Mouse (Mus musculus) stomach, postnatal 0 days (tissue): ENCODE results near the gene Pum1. TPM values are rescaled to one million over a fixed set of nuclear protein-coding genes. Genes with fewer than 3 reads are reported as not detected.
"Not testable (repeated sequence)": the region's sequence is repeated elsewhere in the genome, so short reads cannot be mapped to it uniquely, and the experiment has no call there.

Experiments
- ATAC-seq: fragments of 200-750 bp; cut with Nextera tagmentation; 2 replicates; pipeline ENCODE4 v1.8.0; 2017; ENCODE audit not compliant: low FRiP score, low TSS enrichment
- DNase-seq: peaks from one replicate; pipeline ENCODE4 v3.0.0-alpha.2; 2016; ENCODE audit warnings: low spot score
- H3K27ac ChIP-seq: fragments of 300-500 bp; sonication (generic); replicated peaks from 2 replicates; pipeline ENCODE4 v1.5.1; 2014; ENCODE audit warnings: mild to moderate bottlenecking, control low read depth
- H3K27me3 ChIP-seq: fragments of 300-500 bp; sonication (generic); 2 replicates; pipeline ENCODE4 v1.6.1; 2014; ENCODE audit warnings: low read length; ENCODE audit not compliant: control insufficient read depth, insufficient read depth
- H3K36me3 ChIP-seq: fragments of 300-500 bp; sonication (generic); 2 replicates; pipeline ENCODE4 v1.6.1; 2014; ENCODE audit warnings: low read length, mixed read lengths; ENCODE audit not compliant: control insufficient read depth, insufficient read depth
- H3K4me1 ChIP-seq: fragments of 300-500 bp; sonication (generic); replicated peaks from 2 replicates; pipeline ENCODE4 v1.6.1; 2014; ENCODE audit warnings: antibody characterized with exemption; ENCODE audit not compliant: control insufficient read depth, insufficient read depth
- H3K4me2 ChIP-seq: fragments of 300-500 bp; sonication (generic); replicated peaks from 2 replicates; pipeline ENCODE4 v1.6.1; 2014; ENCODE audit warnings: low read depth, mild to moderate bottlenecking, control low read depth, moderate library complexity
- H3K4me3 ChIP-seq: fragments of 300-500 bp; sonication (generic); 2 replicates; pipeline ENCODE4 v1.5.1; 2014; ENCODE audit warnings: low read depth, low read length, control low read depth
- H3K9ac ChIP-seq: fragments of 300-500 bp; sonication (generic); 2 replicates; pipeline ENCODE4 v1.6.1; 2014; ENCODE audit warnings: mild to moderate bottlenecking, low read length, control low read depth, mixed read lengths
- H3K9me3 ChIP-seq: fragments of 300-500 bp; sonication (generic); 2 replicates; pipeline ENCODE4 v1.6.1; 2016; ENCODE audit warnings: low read length; ENCODE audit not compliant: control insufficient read depth
- CTCF ChIP-seq: IDR thresholded peaks from 2 replicates; pipeline ENCODE4 v1.5.1; 2016; ENCODE audit warnings: antibody characterized with exemption, low read depth, mild to moderate bottlenecking, moderate library complexity
- EP300 ChIP-seq: optimal IDR thresholded peaks from 2 replicates; pipeline ENCODE3; 2016; ENCODE audit warnings: antibody characterized with exemption
- WGBS: fragments of 180-500 bp; shearing (Covaris S2); extraction: QIAGEN DNeasy Blood & Tissue Kit; methylation state at CpG from one replicate; pipeline ENCODE4 v1.1.7; 2014; 5-methylcytosine and 5-hydroxymethylcytosine counted together
- polyA plus RNA-seq: library from polyadenylated mRNA; unstranded; fragments of >200 nt; fragmentation: Nextera tagmentation; extraction: Ambion mirVana; gene quantifications from 2 replicates; pipeline ENCODE4 v1.2.1, GENCODE M21; 2015

Pum1 gene
- polyA plus RNA-seq, 1 experiment from 2014 or later: 27.0 TPM

GRCm38 (mm10) chr4:130671079-130671845 lies 8.1 kb downstream of the Pum1 start:
- no peak for ATAC-seq
- Histone ChIP-seq H3K9ac (no peak overlapping the region), H3K4me3 (no peak overlapping the region), H3K27me3 (no peaks in the 10 kb centered on the region), H3K4me1 (peaks cover 3% of the 10 kb centered on the region; the same call in 1 of the 2 replicates), H3K36me3 (peaks cover 7% of the 10 kb centered on the region), H3K4me2 (no peak overlapping the region), H3K9me3 (no peaks in the 10 kb centered on the region), H3K27ac (no peak overlapping the region)
- WGBS: 82% methylated on average over 4 of the region's 4 CpGs
- TF ChIP-seq CTCF (no peak), EP300 (no peak)
- DNase-seq: no peak

GRCm38 (mm10) chr4:130672161-130672560 lies 9.0 kb downstream of the Pum1 start:
- ATAC-seq (no peak), DNase-seq (no peak)
- no peaks in the 10 kb centered on the region for H3K27me3 ChIP-seq
- no peaks in the 10 kb centered on the region; the same call in 1 of the 2 replicates for H3K4me1 ChIP-seq
- H3K4me2 ChIP-seq: no peak overlapping the region
- no peak overlapping the region for H3K4me3 ChIP-seq
- H3K9ac ChIP-seq: no peak overlapping the region
- no peaks in the 10 kb centered on the region for H3K9me3 ChIP-seq
- H3K27ac ChIP-seq: no peak overlapping the region
- TF ChIP-seq EP300 (no peak), CTCF (no peak)
- peaks cover 7% of the 10 kb centered on the region for H3K36me3 ChIP-seq

- Histone ChIP-seq H3K9me3 (no peaks in the 10 kb centered on the region), H3K4me3 (no peak overlapping the region), H3K36me3 (0 out of 2 replicates have a peak, but pooled peaks cover 4% of the 10 kb centered on the region), H3K4me2 (no peak overlapping the region), H3K9ac (no peak overlapping the region), H3K4me1 (no peaks in the 10 kb centered on the region), H3K27ac (no peak overlapping the region), H3K27me3 (no peaks in the 10 kb centered on the region)
- whole genome bisulfite sequencing: 73% methylated on average over 2 of the region's 2 CpGs
- no peak for TF ChIP-seq CTCF
- no peak for TF ChIP-seq EP300
- no peak for ATAC-seq
- DNase-seq: no peak
Measured at GRCm38 (mm10) chr4:130676746-130677145, 13.6 kb downstream of the Pum1 start.

GRCm38 (mm10) chr4:130678149-130678548 lies 15.0 kb downstream of the Pum1 start:
- Histone ChIP-seq H3K9me3 (no peaks in the 10 kb centered on the region), H3K4me2 (no peak overlapping the region), H3K36me3 (0 out of 2 replicates have a peak, but pooled peaks cover under 1% of the 10 kb centered on the region), H3K4me3 (no peak overlapping the region), H3K27ac (no peak overlapping the region), H3K4me1 (no peaks in the 10 kb centered on the region), H3K27me3 (no peaks in the 10 kb centered on the region), H3K9ac (no peak overlapping the region)
- ATAC-seq: no peak
- TF ChIP-seq EP300 (no peak), CTCF (no peak)
- DNase-seq: no peak
- 87% methylated on average over 3 of the region's 3 CpGs for WGBS

GRCm38 (mm10) chr4:130680676-130681075 lies 17.6 kb downstream of the Pum1 start:
- H3K4me1 ChIP-seq: no peaks in the 10 kb centered on the region
- no peak for ATAC-seq
- H3K36me3 ChIP-seq: no peaks in the 10 kb centered on the region
- no peaks in the 10 kb centered on the region for H3K9me3 ChIP-seq
- no peak for DNase-seq
- H3K4me3 ChIP-seq: no peak overlapping the region
- TF ChIP-seq CTCF (no peak), EP300 (no peak)
- H3K27me3 ChIP-seq: no peaks in the 10 kb centered on the region
- H3K27ac ChIP-seq: no peak overlapping the region
- H3K4me2 ChIP-seq: no peak overlapping the region
- 93% methylated on average over 6 of the region's 6 CpGs for WGBS
- H3K9ac ChIP-seq: no peak overlapping the region

- H3K27ac ChIP-seq, H3K4me2 ChIP-seq, H3K4me1 ChIP-seq, H3K9me3 ChIP-seq, H3K27me3 ChIP-seq, DNase-seq, H3K36me3 ChIP-seq, H3K9ac ChIP-seq, H3K4me3 ChIP-seq, ATAC-seq: not testable (repeated sequence)
- 86% methylated on average over 4 of the region's 5 CpGs for WGBS
Measured at GRCm38 (mm10) chr4:130683051-130683450, 19.9 kb downstream of the Pum1 start.
